Mouse (Mus musculus) midbrain, embryonic 13.5 days (tissue): ENCODE measurements around the gene Spata48. TPM values are rescaled to one million over a fixed set of nuclear protein-coding genes. Genes with fewer than 3 reads are reported as not detected.

ENCODE experiments used
- ATAC-seq: fragments of 200-750 bp; cut with Nextera tagmentation; 2 replicates; pipeline ENCODE4 v1.8.0; 2017; ENCODE audit warnings: mild to moderate bottlenecking, moderate TSS enrichment, moderate library complexity
- H3K27ac ChIP-seq: fragments of 300-500 bp; sonication (generic); 2 replicates; pipeline ENCODE4 v1.5.1; 2015; ENCODE audit warnings: inconsistent platforms, mild to moderate bottlenecking, moderate library complexity
- H3K27me3 ChIP-seq: fragments of 300-500 bp; sonication (generic); 2 replicates; pipeline ENCODE4 v1.6.1; 2015; ENCODE audit warnings: mild to moderate bottlenecking, inconsistent platforms
- H3K36me3 ChIP-seq: fragments of 300-500 bp; sonication (generic); 2 replicates; pipeline ENCODE4 v1.6.1; 2015; ENCODE audit warnings: mild to moderate bottlenecking, inconsistent platforms
- H3K4me1 ChIP-seq: fragments of 300-500 bp; sonication (generic); replicated peaks from 2 replicates; pipeline ENCODE4 v1.6.1; 2015; ENCODE audit warnings: inconsistent platforms
- H3K4me2 ChIP-seq: fragments of 300-500 bp; sonication (generic); replicated peaks from 2 replicates; pipeline ENCODE4 v1.6.1; 2015; ENCODE audit warnings: moderate library complexity, mild to moderate bottlenecking, inconsistent platforms
- H3K4me3 ChIP-seq: fragments of 300-500 bp; sonication (generic); replicated peaks from 2 replicates; pipeline ENCODE4 v1.5.1; 2015; ENCODE audit warnings: mild to moderate bottlenecking, inconsistent platforms
- H3K9ac ChIP-seq: fragments of 300-500 bp; sonication (generic); replicated peaks from 2 replicates; pipeline ENCODE4 v1.6.1; 2015; ENCODE audit warnings: mild to moderate bottlenecking, inconsistent platforms
- H3K9me3 ChIP-seq: fragments of 300-500 bp; sonication (generic); 2 replicates; pipeline ENCODE4 v1.6.1; 2016; ENCODE audit warnings: mild to moderate bottlenecking, inconsistent platforms
- WGBS: fragments of 180-500 bp; shearing (Covaris S2); methylation state at CpG from one replicate; pipeline ENCODE4 v1.1.7; 2015; 5-methylcytosine and 5-hydroxymethylcytosine counted together
- polyA plus RNA-seq: library from polyadenylated mRNA; unstranded; fragments of >200 nt; fragmentation: Nextera tagmentation; extraction: Ambion mirVana; gene quantifications from 2 replicates; pipeline ENCODE4 v1.2.1, GENCODE M21; 2015

The Spata48 gene
- polyA plus RNA-seq, 1 experiment from 2014 or later = 1.9 TPM

DNA sequence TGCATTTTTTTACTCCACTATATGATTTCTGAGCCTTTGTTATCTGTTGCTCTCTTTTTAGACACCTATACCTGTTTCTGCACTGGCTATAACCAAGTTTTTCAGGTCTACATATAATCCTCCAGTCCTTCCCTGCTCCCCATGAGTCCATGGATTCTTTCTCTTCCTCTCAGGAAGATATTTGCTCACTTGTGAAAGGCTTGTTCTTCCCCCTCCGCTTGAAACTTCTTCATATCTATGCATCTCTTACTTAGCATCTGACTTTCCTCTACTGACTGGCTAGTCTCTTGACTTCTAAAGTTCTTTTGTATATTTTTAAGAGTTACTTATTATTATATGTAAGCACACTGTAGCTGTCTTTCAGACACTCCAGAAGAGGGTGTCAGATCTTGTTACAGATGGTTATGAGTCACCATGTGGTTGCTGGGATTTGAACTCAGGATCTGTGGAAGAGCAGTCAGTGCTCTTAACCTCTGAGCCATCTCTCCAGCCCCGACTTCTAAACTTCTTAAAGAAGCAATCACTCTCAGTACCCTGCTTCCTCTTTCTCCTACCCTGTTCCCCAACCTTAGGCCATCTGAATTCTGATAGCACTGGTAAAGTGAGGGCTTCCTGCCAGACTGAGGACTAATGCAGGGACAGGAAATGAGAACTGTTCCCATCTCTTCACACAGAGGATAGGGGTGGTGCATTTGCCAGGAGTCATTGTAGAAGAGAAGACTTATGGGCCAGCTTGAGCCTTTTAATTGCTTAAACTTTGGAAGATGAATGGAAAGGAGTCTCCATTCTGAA is 51.3 kb downstream of the Spata48 start:
- H3K4me1 ChIP-seq = no peaks in the 10 kb centered on the region
- ATAC-seq = no peak
- WGBS = 80% methylated on average over 2 of the region's 2 CpGs
- H3K9me3 ChIP-seq = no peaks in the 10 kb centered on the region
- no peak overlapping the region for H3K9ac ChIP-seq
- no peak overlapping the region for H3K4me3 ChIP-seq
- no peaks in the 10 kb centered on the region for H3K27me3 ChIP-seq
- H3K27ac ChIP-seq = no peak overlapping the region
- no peaks in the 10 kb centered on the region for H3K36me3 ChIP-seq
- H3K4me2 ChIP-seq = no peak overlapping the region

DNA sequence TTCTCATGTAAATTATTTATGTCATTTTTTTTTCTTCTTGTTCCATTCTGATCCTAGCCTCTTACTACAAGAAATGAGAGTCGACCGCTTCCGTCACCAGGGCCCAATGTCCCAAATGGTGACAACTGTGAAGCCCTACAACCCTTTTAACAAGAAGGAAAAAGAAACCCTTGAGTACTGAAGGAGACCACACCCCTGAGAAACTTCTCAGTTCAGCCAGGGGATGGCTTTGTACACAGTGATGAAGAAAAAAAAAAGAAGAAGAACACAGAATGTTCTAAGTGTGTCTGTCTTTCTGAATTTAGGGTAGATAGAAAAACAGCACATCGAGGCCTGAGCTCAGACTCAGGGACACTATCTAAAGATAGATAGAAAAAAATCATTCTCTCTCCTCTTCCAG is 53.0 kb downstream of the Spata48 start:
- no peak for ATAC-seq
- Histone ChIP-seq H3K9ac (no peak overlapping the region), H3K27me3 (no peaks in the 10 kb centered on the region), H3K27ac (no peak overlapping the region), H3K9me3 (no peaks in the 10 kb centered on the region), H3K4me2 (no peak overlapping the region), H3K36me3 (no peaks in the 10 kb centered on the region), H3K4me3 (no peak overlapping the region), H3K4me1 (no peaks in the 10 kb centered on the region)
- 94% methylated on average over 4 of the region's 4 CpGs for WGBS

DNA sequence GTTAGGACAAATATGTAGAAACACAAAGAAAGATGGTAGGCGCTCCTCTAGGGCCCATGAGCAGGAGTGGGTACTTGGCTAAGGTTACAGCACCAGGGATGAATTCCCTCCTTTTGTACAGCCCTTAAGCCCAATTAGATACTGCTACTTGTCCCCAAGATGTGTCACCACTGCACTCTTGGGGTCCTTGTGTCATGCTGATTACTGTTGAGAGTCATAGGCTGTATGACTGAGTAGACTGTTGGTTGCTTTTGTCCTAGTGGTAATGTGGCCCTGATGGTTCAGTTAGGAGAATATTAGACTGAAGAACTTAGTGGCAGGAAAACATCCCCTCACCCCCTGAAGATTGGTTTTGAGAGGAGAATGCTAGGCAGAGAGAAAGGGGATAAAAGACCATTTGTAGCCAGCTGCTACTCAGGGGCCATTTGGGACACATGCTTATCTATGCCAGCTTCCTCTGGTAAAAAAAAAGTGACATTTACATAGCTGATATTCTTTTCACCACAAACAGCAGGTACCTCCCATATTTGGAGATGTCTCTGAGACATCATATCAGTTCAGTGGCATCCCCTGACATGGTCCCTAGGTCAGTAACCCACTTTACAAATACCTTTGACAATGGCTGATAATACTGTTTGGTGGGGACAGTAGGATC is 56.0 kb downstream of the Spata48 start:
- Histone ChIP-seq H3K27me3 (no peaks in the 10 kb centered on the region), H3K9ac (no peak overlapping the region), H3K4me1 (no peaks in the 10 kb centered on the region), H3K4me2 (no peak overlapping the region), H3K9me3 (no peaks in the 10 kb centered on the region), H3K27ac (no peak overlapping the region), H3K4me3 (no peak overlapping the region), H3K36me3 (no peaks in the 10 kb centered on the region)
- no peak for ATAC-seq
- WGBS = 97% methylated on average over 1 of the region's 1 CpGs

DNA sequence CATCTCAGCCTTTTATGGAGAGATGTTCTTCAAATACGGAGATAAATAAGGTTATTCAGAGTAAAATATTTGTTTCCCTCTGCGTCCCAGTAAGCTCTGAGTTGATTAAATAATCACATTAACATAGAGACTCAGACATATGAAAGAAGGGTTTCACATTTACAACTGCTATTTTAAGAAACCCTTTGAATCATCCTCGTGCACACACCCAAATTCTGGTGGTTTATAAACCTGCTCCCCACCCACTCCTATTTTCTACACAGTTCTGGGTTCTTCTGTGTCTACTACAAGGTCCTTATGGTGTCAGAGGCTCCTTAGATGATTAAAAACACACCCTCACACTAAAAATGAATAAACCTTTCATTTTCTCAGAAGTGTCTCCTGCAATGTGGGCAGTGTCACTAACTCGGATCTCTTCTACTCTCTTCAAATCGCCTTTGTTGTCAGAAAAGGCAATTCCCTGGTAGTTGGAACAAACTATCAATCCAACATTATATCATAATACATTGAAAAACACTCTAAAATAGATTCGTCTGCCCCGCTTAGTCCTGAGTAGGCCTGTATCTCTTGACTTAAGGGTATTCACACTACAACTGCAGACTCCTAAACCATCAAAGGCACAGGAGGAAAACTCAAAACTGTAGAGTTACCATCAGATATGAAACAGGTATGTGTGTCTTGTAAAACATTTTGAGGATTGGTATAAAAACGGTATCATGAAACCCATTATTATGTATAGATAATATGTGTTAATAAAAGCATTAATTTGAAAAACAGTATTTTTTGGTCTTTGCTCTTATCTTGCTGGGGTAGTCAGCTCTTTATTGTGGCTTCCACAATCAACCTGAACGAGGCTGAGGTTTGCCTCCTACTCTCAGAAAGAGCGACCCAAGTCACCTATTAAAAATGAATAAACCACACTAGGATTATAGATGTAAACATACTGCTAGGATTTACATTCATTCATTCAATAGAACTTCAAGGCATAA is 57.7 kb downstream of the Spata48 start:
- H3K27me3 ChIP-seq = no peaks in the 10 kb centered on the region
- H3K36me3 ChIP-seq = no peaks in the 10 kb centered on the region
- no peaks in the 10 kb centered on the region for H3K9me3 ChIP-seq
- WGBS = 86% methylated on average over 10 of the region's 10 CpGs
- no peak overlapping the region for H3K9ac ChIP-seq
- no peak overlapping the region for H3K4me3 ChIP-seq
- no peak for ATAC-seq
- H3K4me1 ChIP-seq = no peaks in the 10 kb centered on the region
- no peak overlapping the region for H3K27ac ChIP-seq
- no peak overlapping the region for H3K4me2 ChIP-seq

DNA sequence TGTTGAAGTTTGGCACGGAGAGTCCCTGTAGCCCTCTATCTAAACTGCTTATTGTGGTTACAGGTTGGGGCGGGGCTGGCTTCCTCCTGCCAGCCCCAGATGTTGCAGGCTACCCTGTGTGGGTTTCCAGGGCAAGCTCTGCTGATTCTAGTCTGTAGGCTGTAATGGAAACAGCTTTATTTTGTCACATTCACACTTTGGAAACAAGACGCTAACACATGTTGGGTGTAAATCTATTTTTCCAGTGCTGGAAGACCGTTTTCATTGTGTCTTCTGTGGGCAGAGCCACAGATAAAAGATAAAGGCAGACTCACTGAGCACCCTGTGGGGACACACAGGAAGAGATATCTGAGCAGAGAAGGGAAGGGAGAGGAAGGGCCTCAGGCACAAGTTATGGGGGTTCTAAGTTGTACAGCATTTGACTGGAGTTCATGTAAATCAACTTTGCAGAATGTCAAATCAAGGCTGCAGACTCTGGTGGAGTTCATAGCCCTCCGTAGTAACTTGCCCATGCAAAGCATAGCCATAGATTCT is 60.1 kb downstream of the Spata48 start:
- no peaks in the 10 kb centered on the region for H3K36me3 ChIP-seq
- H3K4me1 ChIP-seq = no peaks in the 10 kb centered on the region
- no peak overlapping the region for H3K27ac ChIP-seq
- no peak overlapping the region for H3K4me2 ChIP-seq
- H3K9me3 ChIP-seq = no peaks in the 10 kb centered on the region
- no peak for ATAC-seq
- no peak overlapping the region for H3K4me3 ChIP-seq
- WGBS = 82% methylated on average over 5 of the region's 5 CpGs
- H3K27me3 ChIP-seq = no peaks in the 10 kb centered on the region
- H3K9ac ChIP-seq = no peak overlapping the region

DNA sequence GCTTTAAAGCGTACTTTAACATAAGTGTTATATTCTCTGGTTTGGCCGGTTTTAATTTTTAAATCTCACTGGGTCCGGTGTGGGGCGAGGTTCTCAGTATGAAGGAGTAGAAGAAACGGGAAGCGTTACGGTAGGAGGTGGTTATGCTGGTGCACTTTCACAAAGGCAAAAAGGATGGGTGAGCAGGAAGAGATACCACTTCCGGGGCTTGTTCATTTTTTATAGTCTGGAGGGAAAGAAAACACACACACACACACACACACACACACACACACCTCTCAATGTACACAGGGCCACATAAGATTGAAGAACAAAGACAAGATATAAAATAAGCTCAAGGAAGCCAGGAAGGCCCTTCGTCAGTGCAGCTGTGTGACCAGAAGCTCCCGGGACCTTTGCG is 66.9 kb downstream of the Spata48 start:
- WGBS = 87% methylated on average over 11 of the region's 11 CpGs
- H3K4me3 ChIP-seq = no peak overlapping the region
- no peaks in the 10 kb centered on the region for H3K4me1 ChIP-seq
- H3K9me3 ChIP-seq = no peaks in the 10 kb centered on the region
- H3K4me2 ChIP-seq = no peak overlapping the region
- H3K9ac ChIP-seq = no peak overlapping the region
- no peak for ATAC-seq
- no peaks in the 10 kb centered on the region for H3K27me3 ChIP-seq
- no peak overlapping the region for H3K27ac ChIP-seq
- no peaks in the 10 kb centered on the region for H3K36me3 ChIP-seq

DNA sequence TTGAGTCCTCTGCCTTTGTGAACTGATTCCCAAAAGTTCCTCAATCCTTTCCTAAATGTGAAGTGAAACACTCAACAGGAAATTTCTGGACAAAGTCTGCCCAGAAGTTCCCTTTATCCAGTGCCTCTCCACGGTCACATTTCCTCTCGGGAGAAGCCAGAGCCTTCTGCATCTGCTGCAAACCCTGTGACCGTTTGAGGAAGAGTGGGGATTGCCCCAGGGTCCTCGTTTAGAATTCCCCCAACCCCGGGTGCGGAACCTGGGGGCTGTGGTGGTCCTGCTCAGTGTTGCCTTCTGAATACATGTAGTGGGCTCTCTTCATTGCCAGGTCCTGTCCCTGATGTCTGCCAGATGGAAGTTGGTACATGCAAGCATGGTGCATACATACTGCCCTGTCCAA is 67.3 kb downstream of the Spata48 start:
- H3K9ac ChIP-seq = no peak overlapping the region
- no peak overlapping the region for H3K4me3 ChIP-seq
- no peaks in the 10 kb centered on the region for H3K36me3 ChIP-seq
- WGBS = 75% methylated on average over 6 of the region's 6 CpGs
- H3K27me3 ChIP-seq = no peaks in the 10 kb centered on the region
- no peaks in the 10 kb centered on the region for H3K9me3 ChIP-seq
- H3K4me2 ChIP-seq = no peak overlapping the region
- H3K27ac ChIP-seq = no peak overlapping the region
- ATAC-seq = no peak
- no peaks in the 10 kb centered on the region for H3K4me1 ChIP-seq

DNA sequence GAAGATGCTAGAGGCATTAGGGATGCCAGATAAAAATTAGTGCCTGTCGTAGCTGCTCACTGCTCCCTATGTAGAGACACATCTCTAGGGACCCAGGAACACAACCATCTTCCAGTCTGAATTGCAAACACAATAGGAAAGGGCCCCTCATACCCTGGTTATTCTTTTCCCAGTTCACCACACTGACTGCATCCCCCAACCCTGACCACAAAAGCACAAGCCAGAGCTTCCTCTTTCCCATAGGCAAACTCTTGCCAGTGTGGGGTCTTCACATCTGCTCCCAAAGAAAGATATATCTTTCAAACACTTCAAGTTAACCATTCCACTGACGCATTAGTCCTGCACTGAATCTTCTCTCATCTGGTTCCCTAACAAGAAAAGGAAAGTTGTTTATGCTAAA is 68.2 kb downstream of the Spata48 start:
- no peak for ATAC-seq
- H3K9ac ChIP-seq = no peak overlapping the region
- no peak overlapping the region for H3K4me2 ChIP-seq
- WGBS = 86% methylated on average over 2 of the region's 2 CpGs
- H3K27me3 ChIP-seq = no peaks in the 10 kb centered on the region
- H3K27ac ChIP-seq = no peak overlapping the region
- no peaks in the 10 kb centered on the region for H3K36me3 ChIP-seq
- H3K4me1 ChIP-seq = no peaks in the 10 kb centered on the region
- H3K9me3 ChIP-seq = no peaks in the 10 kb centered on the region
- H3K4me3 ChIP-seq = no peak overlapping the region

DNA sequence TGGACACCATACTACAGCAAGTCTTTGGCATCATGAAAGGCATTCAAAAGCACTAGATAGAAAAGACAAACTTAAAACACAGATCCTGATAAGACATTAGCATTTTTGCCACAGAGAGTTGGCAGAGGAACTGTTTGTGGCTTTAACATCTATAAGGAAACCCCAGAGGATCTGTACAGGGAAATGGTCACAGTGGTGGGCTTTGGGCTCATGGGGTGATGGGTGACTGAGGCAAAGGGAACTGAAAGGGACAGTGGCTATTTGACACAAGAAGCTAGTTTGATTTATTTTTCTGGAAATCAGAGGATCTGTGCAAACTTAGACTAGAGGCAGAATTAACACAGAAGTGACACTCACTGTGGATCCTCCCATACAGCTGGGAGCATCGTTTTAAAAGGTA is 74.4 kb downstream of the Spata48 start:
- no peaks in the 10 kb centered on the region for H3K4me1 ChIP-seq
- no peaks in the 10 kb centered on the region for H3K9me3 ChIP-seq
- no peak overlapping the region for H3K4me2 ChIP-seq
- H3K4me3 ChIP-seq = no peak overlapping the region
- H3K27me3 ChIP-seq = no peaks in the 10 kb centered on the region
- 97% methylated on average over 1 of the region's 1 CpGs for WGBS
- H3K36me3 ChIP-seq = no peaks in the 10 kb centered on the region
- H3K9ac ChIP-seq = no peak overlapping the region
- no peak for ATAC-seq
- no peak overlapping the region for H3K27ac ChIP-seq

DNA sequence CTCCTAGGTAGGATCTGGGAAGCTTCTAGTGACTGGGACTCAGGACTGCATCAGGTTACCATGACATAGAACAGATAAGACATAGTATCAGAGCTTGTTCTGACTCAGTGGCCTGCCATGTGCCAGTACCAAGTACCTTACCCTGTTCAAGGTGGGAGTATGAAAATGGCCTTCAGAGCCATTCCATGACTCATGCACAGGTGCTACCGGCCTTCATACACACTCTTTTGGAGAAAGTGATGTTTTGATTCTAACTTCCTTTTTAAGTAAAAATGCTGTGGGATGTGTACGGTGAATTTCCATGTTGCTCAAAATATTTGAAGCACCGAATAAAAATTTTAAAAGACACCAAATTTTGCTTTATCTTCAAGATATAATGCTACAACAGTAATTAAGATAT is 84.1 kb downstream of the Spata48 start:
- H3K4me3 ChIP-seq = no peak overlapping the region
- ATAC-seq = no peak

DNA sequence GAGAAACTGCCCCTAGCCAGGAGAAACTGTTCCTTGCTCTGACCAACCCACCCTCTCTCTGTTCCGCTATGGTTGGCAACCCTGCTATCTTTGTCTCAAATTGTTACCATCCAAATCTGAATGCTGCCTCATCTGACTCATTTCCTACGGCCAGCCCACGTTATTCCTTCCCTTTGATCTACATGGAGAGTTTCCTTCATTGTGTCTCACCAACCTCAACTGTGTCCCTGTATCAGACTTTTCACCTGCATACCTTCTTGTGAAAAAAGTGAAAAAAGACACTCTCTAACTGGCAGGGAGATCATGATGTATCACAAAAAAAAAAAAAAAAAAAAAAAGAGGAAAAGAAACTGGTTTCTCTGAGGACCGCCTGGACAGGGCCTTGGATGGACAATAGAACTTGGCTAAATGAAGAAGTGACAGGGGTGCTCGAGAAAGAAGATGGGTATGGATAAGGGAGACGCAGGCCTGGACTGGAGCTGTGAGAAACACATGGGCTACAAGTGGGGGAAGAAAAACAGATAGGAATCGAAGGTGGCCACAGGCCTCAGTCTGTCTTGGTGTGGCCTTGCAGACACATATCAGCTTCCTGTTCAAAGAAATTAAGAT is 85.1 kb downstream of the Spata48 start:
- H3K27ac ChIP-seq = no peak overlapping the region
- H3K4me2 ChIP-seq = no peak overlapping the region
- no peaks in the 10 kb centered on the region for H3K27me3 ChIP-seq
- H3K4me3 ChIP-seq = no peak overlapping the region
- no peak for ATAC-seq
- no peak overlapping the region for H3K9ac ChIP-seq
- WGBS = 89% methylated on average over 7 of the region's 7 CpGs
- H3K4me1 ChIP-seq = no peaks in the 10 kb centered on the region
- H3K36me3 ChIP-seq = no peaks in the 10 kb centered on the region
- H3K9me3 ChIP-seq = no peaks in the 10 kb centered on the region

More for the DNA sequence above, 84.1 kb downstream of the Spata48 start:
- 94% methylated on average over 3 of the region's 3 CpGs for WGBS
- Histone ChIP-seq H3K27me3 (no peaks in the 10 kb centered on the region), H3K4me2 (no peak overlapping the region), H3K9me3 (no peaks in the 10 kb centered on the region), H3K27ac (no peak overlapping the region), H3K36me3 (no peaks in the 10 kb centered on the region), H3K4me1 (no peaks in the 10 kb centered on the region), H3K9ac (no peak overlapping the region)
